Mouse (Mus musculus): ENCODE results near the gene Elf3.

DNA sequence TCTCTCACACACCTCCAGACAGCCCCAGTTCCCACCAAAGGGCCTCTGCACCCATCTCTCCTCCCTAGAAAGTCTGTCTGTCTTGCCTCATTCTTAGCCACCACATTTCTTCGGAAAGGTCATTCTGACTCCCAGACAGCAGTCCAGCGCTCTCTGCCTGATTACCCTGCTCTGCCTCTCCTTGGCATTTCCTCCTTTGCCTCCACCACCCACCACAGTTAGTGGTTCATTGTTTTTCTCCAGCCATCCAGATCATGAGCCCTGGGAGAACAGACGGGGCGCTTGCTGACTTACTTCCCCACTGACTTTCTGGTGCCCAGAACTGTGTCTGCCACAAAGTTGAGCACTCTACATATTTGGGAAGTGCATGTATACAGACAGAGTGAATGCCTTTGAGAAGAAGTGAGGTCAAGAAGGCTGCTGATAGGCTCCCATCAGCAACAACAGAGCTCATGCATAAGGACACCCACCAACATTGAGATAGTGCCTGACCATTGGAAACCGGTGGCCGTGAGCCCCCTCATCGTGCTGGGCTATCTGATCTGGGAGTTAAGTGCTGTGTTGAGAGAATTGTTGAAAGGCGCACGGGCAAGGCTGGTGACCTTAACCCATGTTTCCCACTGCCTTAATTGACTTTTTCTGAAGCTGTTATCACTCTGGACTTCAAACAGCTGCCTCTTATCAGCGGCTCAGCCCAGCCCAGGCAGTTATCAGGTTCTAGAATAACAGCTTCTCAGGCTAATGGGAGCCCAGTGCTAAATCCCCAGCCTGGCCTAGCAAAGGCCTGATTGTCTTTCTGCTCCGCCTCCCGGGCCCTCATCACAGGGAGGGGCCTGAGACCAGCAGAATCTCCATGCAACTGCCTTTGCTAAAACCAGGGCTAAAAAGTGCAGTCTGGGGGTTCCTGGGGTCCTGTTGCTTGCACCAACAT is 53.9 kb downstream of the Elf3 start:
- no peak for TF ChIP-seq POLR2A (IDR thresholded peaks at IDR 0.05; ENCODE audit: low read depth, low read length)
- TF ChIP-seq CTCF (IDR thresholded peaks at IDR 0.05; ENCODE audit: extremely low read depth, insufficient read depth, insufficient read length, insufficient replicate concordance), result no peak
